Mouse (Mus musculus) kidney, adult 2 months (tissue): ENCODE measurements at regions not wholly inside any gene's neighbourhood (a gene's known extent, or its start where the extent isn't known, plus 50 kb on each side); places are given as distances from the start of the nearest gene placed in this dataset.

ENCODE experiments used
- DNase-seq: peaks from one replicate; pipeline ENCODE4 v3.0.0; 2021
- H3K27ac ChIP-seq: fragments of 200-500 bp; 2 replicates; pipeline ENCODE4 v1.5.1; 2012; ENCODE audit warnings: low read depth, low read length, control low read depth, inconsistent platforms; ENCODE audit not compliant: insufficient read depth
- H3K27me3 ChIP-seq: fragments of 200-500 bp; replicated peaks from 2 replicates; pipeline ENCODE4 v1.6.1; 2012; ENCODE audit warnings: mild to moderate bottlenecking, moderate library complexity, low read length, inconsistent platforms; ENCODE audit not compliant: control insufficient read depth, insufficient read depth
- H3K36me3 ChIP-seq: fragments of 200-500 bp; 2 replicates; pipeline ENCODE4 v1.6.1; 2012; ENCODE audit warnings: mild to moderate bottlenecking, moderate library complexity, low read length, inconsistent platforms; ENCODE audit not compliant: control insufficient read depth, insufficient read depth
- H3K4me1 ChIP-seq: fragments of 200-500 bp; 2 replicates; pipeline ENCODE4 v1.6.1; 2011; ENCODE audit warnings: low read length; ENCODE audit not compliant: control insufficient read depth, insufficient read depth
- H3K4me3 ChIP-seq: fragments of 200-500 bp; 2 replicates; pipeline ENCODE4 v1.5.1; 2011; ENCODE audit warnings: mild to moderate bottlenecking, low read depth, low read length, control low read depth; ENCODE audit not compliant: insufficient read depth
- CTCF ChIP-seq: fragments of 200-500 bp; conservative IDR thresholded peaks from 2 replicates; pipeline ENCODE4 v1.5.1; 2011; ENCODE audit warnings: low read depth, mild to moderate bottlenecking, control low read depth, low read length, moderate library complexity, mixed read lengths; ENCODE audit not compliant: insufficient read depth, insufficient read length
- POLR2A ChIP-seq: fragments of 200-500 bp; IDR thresholded peaks from one replicate; pipeline ENCODE4 v1.6.1; 2011; ENCODE audit warnings: low read depth, low read length, control low read depth
- WGBS: fragments of 180-500 bp; shearing (Covaris S2); methylation state at CpG from one replicate; pipeline ENCODE4 v1.1.7; 2018; 5-methylcytosine and 5-hydroxymethylcytosine counted together

- Histone ChIP-seq H3K36me3 (no peaks in the 10 kb centered on the region), H3K4me3 (no peak overlapping the region), H3K4me1 (no peaks in the 10 kb centered on the region), H3K27ac (no peak overlapping the region), H3K27me3 (no peaks in the 10 kb centered on the region)
- DNase-seq, result peak; percentile 66
- TF ChIP-seq POLR2A, result no peak
- TF ChIP-seq CTCF, result peak; percentile 51
- WGBS, result 19% methylated on average over 9 of the region's 9 CpGs
Observed at GRCm38 (mm10) chr3:51121703-51122540, 102.3 kb upstream of the Noct start.

GRCm38 (mm10) chr3:51122541-51122935 lies 101.7 kb upstream of the Noct start:
- no peak for TF ChIP-seq POLR2A
- TF ChIP-seq CTCF, result no peak
- Histone ChIP-seq H3K4me1 (no peaks in the 10 kb centered on the region), H3K36me3 (no peaks in the 10 kb centered on the region), H3K27ac (no peak overlapping the region), H3K27me3 (no peaks in the 10 kb centered on the region), H3K4me3 (no peak overlapping the region)
- WGBS, result 93% methylated on average over 1 of the region's 1 CpGs
- no peak for DNase-seq

DNA sequence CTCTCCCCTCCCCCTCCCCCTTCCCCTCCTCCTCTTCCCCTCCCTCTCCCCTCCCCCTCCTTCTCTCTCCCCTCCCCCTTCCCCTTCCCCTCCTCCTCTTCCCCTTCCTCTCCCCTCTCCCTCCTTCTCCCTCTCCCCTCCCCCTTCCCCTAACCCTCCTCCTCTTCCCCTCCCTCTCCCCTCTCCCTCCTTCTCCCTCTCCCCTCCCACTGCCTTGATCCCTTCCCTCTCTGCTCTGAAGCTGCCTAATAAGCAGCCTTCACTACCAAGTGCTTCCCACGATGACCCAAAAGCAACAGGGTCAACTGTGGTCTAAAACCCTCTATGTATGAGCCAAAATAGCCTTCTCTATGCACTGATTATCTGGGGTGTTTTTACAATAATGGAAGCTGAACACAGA lies 96.4 kb upstream of the Noct start:
- H3K36me3 ChIP-seq, result no peaks in the 10 kb centered on the region
- peaks cover 2% of the 10 kb centered on the region; the same call in 1 of the 2 replicates for H3K4me1 ChIP-seq
- DNase-seq, result no peak
- no peaks in the 10 kb centered on the region for H3K27me3 ChIP-seq
- 75% methylated on average over 1 of the region's 1 CpGs for WGBS
- H3K27ac ChIP-seq, result no peak overlapping the region
- no peak for TF ChIP-seq CTCF
- no peak for TF ChIP-seq POLR2A
- no peak overlapping the region for H3K4me3 ChIP-seq

- no peak for TF ChIP-seq CTCF
- Histone ChIP-seq H3K27ac (no peak overlapping the region), H3K27me3 (no peaks in the 10 kb centered on the region), H3K4me3 (no peak overlapping the region), H3K36me3 (no peaks in the 10 kb centered on the region), H3K4me1 (peaks cover 2% of the 10 kb centered on the region; the same call in 1 of the 2 replicates)
- WGBS, result 79% methylated on average over 10 of the region's 10 CpGs
- DNase-seq, result no peak
Observed at GRCm38 (mm10) chr3:51128491-51129155, 95.6 kb upstream of the Noct start.

- Histone ChIP-seq H3K27me3 (no peaks in the 10 kb centered on the region), H3K4me3 (no peak overlapping the region), H3K27ac (no peak overlapping the region), H3K36me3 (no peaks in the 10 kb centered on the region), H3K4me1 (peaks cover 2% of the 10 kb centered on the region; the same call in 1 of the 2 replicates)
- no peak for DNase-seq
- WGBS, result 88% methylated on average over 5 of the region's 5 CpGs
- no peak for TF ChIP-seq POLR2A
Observed at GRCm38 (mm10) chr3:51130709-51131108, 93.5 kb upstream of the Noct start.

DNA sequence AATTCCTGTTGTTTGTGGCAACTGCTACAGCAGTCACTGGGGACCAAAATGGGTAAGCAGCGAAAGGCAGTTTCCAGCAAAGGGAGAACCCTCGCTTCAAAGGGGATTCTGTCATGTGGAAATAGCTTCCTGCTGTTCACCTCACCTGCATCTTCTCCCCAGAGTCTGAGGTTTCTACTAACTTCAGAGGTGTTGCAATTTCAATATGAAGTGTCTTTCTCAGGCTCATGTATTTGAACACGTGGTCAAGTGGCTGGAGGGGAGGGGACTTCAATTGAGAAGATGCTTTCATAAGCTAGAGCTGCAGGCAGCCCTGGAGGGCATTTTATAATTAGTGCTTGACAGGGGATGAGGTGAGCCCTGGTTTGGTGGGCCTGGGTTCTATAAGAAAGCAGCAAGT lies 92.9 kb upstream of the Noct start:
- WGBS, result 80% methylated on average over 3 of the region's 3 CpGs
- DNase-seq, result no peak
- no peak overlapping the region for H3K27ac ChIP-seq
- no peaks in the 10 kb centered on the region for H3K36me3 ChIP-seq
- TF ChIP-seq CTCF, result no peak
- TF ChIP-seq POLR2A, result no peak
- H3K4me3 ChIP-seq, result no peak overlapping the region
- no peaks in the 10 kb centered on the region for H3K27me3 ChIP-seq
- H3K4me1 ChIP-seq, result peaks cover 2% of the 10 kb centered on the region; the same call in 1 of the 2 replicates

DNA sequence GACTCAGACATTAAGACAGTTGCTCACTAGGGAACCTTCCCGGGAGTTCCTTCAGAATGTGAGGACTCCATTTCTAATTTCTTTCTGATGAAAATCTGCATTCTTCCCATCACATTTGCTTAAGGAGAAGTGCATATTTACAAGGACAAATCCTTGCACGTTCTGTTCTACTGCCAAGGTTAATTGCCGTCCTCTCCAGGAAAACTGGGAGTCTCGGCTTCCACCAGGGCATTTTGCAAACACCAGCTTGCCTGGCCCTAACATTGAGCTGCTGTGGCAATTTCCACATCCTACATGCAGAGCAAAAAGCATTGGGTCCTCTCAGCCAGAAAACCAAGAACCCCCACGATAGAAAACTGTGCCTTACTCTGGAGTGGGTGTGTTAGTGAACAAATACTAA lies 91.5 kb upstream of the Noct start:
- H3K27me3 ChIP-seq, result no peaks in the 10 kb centered on the region
- no peaks in the 10 kb centered on the region for H3K36me3 ChIP-seq
- DNase-seq, result peak; percentile 47
- H3K4me1 ChIP-seq, result peaks cover 2% of the 10 kb centered on the region; the same call in 1 of the 2 replicates
- H3K4me3 ChIP-seq, result no peak overlapping the region
- H3K27ac ChIP-seq, result peak overlapping the region; percentile 42
- 72% methylated on average over 5 of the region's 5 CpGs for WGBS
- no peak for TF ChIP-seq CTCF
- no peak for TF ChIP-seq POLR2A
